Mouse (Mus musculus) thymus, postnatal 4 days (tissue): Measurements from ENCODE around the gene Tgfa.

ENCODE experiments used
- DNase-seq: peaks from one replicate; pipeline ENCODE4 v3.0.0; 2021

Gene Tgfa

GRCm38 (mm10) chr6:86188741-86189480 is 6.1 kb upstream of the Tgfa start:
- DNase-seq = no peak

- DNase-seq = no peak
Observed at GRCm38 (mm10) chr6:86190622-86191021, 4.4 kb upstream of the Tgfa start.

GRCm38 (mm10) chr6:86192978-86193377 is 2.0 kb upstream of the Tgfa start:
- no peak for DNase-seq

GRCm38 (mm10) chr6:86193879-86194278 is 1.1 kb upstream of the Tgfa start:
- peak; percentile 78 for DNase-seq

- DNase-seq = no peak
Observed at GRCm38 (mm10) chr6:86196034-86196433, 1.0 kb downstream of the Tgfa start.

GRCm38 (mm10) chr6:86197150-86197862 is 2.3 kb downstream of the Tgfa start:
- no peak for DNase-seq

GRCm38 (mm10) chr6:86200934-86201333 is 5.9 kb downstream of the Tgfa start:
- no peak for DNase-seq

GRCm38 (mm10) chr6:86203101-86203500 is 8.1 kb downstream of the Tgfa start:
- no peak for DNase-seq

GRCm38 (mm10) chr6:86206014-86206413 is 11.0 kb downstream of the Tgfa start:
- DNase-seq = no peak

GRCm38 (mm10) chr6:86206985-86207384 is 12.0 kb downstream of the Tgfa start:
- no peak for DNase-seq

GRCm38 (mm10) chr6:86209133-86210016 is 14.4 kb downstream of the Tgfa start:
- no peak for DNase-seq

GRCm38 (mm10) chr6:86210017-86210408 is 15.0 kb downstream of the Tgfa start:
- no peak for DNase-seq

- no peak for DNase-seq
Observed at GRCm38 (mm10) chr6:86210619-86211018, 15.6 kb downstream of the Tgfa start.

GRCm38 (mm10) chr6:86211081-86211763 is 16.2 kb downstream of the Tgfa start:
- no peak for DNase-seq

GRCm38 (mm10) chr6:86212871-86213640 is 18.0 kb downstream of the Tgfa start:
- DNase-seq = no peak

- DNase-seq = no peak
Observed at GRCm38 (mm10) chr6:86218066-86218465, 23.0 kb downstream of the Tgfa start.

GRCm38 (mm10) chr6:86218739-86219138 is 23.7 kb downstream of the Tgfa start:
- DNase-seq = no peak

- DNase-seq = no peak
Observed at GRCm38 (mm10) chr6:86219494-86219893, 24.5 kb downstream of the Tgfa start.

GRCm38 (mm10) chr6:86220171-86220570 is 25.1 kb downstream of the Tgfa start:
- DNase-seq = no peak

- no peak for DNase-seq
Observed at GRCm38 (mm10) chr6:86222381-86222780, 27.4 kb downstream of the Tgfa start.

GRCm38 (mm10) chr6:86225604-86226003 is 30.6 kb downstream of the Tgfa start:
- DNase-seq = no peak

- no peak for DNase-seq
Observed at GRCm38 (mm10) chr6:86232367-86232766, 37.3 kb downstream of the Tgfa start.
